Mouse (Mus musculus) small intestine, adult 2 months (tissue): ENCODE measurements around the gene Tnik.

Experiments
- CTCF ChIP-seq: fragments of 200-500 bp; IDR thresholded peaks from 2 replicates; pipeline ENCODE4 v1.5.1; 2012; ENCODE audit warnings: low read depth, mild to moderate bottlenecking, control low read depth, inconsistent platforms, low read length, moderate library complexity, mixed read lengths; ENCODE audit not compliant: insufficient replicate concordance, insufficient read length; ENCODE audit errors: extremely low read depth
- POLR2A ChIP-seq: fragments of 200-500 bp; IDR thresholded peaks from 2 replicates; pipeline ENCODE4 v1.6.1; 2012; ENCODE audit warnings: low read depth, mild to moderate bottlenecking, control low read depth, inconsistent platforms, low read length, moderate library complexity

- no peak for TF ChIP-seq CTCF
- peak; percentile 8; the same call in 1 of the 2 replicates for TF ChIP-seq POLR2A
Observed at GRCm38 (mm10) chr3:28695608-28696007, 432.6 kb downstream of the Tnik start.
